Mouse (Mus musculus): ENCODE measurements around the gene Cmtm4.

DNA sequence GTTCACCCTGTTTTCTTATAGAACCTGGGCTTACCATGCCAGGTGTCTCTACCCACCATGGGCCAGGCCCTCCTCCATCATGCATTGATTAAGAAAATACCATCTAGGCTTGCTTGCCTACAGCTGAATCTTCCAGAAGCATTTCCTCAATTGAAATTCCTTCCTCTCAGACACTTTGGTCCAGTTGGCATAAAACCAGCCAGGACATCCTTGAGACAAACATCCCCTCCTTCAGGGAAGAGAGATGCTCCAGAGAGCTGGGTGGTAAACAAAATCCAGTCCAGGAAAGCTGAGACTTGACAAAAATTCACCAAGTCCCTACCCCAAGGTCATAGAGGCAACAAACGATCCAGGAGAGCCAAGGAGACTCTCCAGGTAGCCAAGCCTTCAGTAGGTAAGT lies 61.4 kb downstream of the Cmtm4 start:
- TF ChIP-seq GATA1 (IDR thresholded peaks at IDR 0.05; ENCODE audit: borderline replicate concordance, low read length) (no peak), FLI1 (IDR thresholded peaks at IDR 0.05; ENCODE audit: low read length) (no peak)

Data from megakaryocyte, embryonic 14.5 days (primary cell).